Mouse (Mus musculus): ENCODE data around the gene Dusp5.

- no peak for TF ChIP-seq TAL1 (IDR thresholded peaks at IDR 0.05; ENCODE audit: low read length)
- TF ChIP-seq GATA1 (IDR thresholded peaks at IDR 0.05; ENCODE audit: low read length), result no peak
Measured at GRCm38 (mm10) chr19:53507497-53507896, 21.4 kb upstream of the Dusp5 start.
